Mouse (Mus musculus) urinary bladder, postnatal 14 days (tissue): Measurements from ENCODE around the gene Card10.
A peak's percentile ranks its signal among the peaks of the same experiment; 100 is the strongest.

ENCODE experiments used
- DNase-seq: peaks from one replicate; pipeline ENCODE4 v3.0.0; 2021; ENCODE audit warnings: low spot score

The Card10 gene

DNA sequence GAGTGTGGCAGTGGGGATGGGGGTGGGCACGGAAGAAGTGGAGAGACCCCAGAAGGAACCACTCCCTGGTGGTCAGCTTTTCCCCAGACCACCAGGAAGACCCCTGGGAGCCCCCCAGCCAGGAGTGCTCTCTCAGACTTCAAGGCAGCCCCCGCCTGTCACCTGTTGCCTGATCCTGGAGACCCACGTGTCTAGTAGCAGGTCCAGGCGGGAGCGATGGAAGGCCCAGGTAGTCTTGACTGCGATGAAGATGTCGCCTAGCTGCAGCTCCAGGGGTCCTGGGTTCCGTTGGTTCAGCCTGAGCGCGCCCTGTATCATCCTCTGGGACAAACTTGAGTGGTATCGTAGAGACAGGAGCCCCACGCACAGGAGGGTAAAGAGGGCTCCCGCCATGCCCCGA is 30.0 kb downstream of the Card10 start:
- no peak for DNase-seq

DNA sequence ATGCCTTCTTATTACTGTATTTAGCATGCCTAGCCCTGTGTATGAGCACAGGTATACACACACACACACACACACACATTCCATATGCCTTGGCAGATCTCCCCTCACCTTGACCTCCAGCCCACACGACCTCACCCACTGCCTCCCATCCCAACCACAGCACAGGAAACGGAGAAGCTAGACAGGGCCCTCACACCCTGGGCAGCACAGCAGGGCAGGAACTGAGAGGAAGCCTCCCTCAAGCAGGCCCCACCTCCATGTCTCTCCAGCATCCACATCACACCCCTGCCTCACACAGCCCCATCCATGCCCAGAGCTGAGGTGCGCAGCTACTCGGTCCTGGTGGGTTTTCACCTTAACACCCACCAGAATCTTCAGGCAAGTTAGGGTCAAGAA is 30.5 kb downstream of the Card10 start:
- DNase-seq = no peak

DNA sequence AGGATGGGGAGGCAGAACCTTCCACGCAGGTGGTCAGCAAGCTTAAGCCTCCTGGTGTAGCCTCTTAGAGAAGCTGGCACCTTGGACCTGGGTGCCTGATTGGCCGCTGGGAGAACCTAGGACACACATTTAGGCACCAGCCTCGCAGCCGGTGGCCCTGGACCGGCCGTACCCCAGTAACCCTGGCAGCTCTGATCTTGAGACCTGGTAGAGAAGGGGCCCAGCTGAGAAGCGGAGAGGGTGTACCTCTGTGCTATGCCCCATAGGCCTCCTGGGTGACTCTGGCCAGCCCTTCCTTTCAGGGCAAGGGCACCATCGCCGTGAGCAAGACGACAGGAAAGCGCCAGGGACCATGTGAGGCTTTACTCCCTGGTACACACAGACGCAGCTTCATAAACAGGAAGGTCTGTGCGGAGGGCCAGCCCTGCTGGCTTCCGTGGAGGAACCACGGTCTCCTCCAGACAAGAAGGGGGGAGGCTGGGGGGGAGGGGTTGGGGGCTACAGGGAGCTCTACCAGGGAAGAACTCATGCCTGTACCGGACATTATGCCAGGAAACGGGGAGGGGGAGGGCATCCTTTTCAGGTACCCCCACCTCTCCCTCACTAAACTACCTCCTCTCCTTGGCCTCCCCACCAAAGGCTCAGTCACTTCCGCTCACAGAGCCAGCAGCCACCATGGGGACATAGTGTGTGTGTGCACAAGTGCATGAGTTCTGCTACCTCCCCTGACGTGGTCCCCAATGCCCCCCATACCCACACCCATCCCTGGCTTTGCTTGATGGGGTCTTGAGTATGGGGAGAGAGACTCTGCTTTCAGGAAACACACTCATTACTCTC is 31.1 kb downstream of the Card10 start:
- DNase-seq = no peak

DNA sequence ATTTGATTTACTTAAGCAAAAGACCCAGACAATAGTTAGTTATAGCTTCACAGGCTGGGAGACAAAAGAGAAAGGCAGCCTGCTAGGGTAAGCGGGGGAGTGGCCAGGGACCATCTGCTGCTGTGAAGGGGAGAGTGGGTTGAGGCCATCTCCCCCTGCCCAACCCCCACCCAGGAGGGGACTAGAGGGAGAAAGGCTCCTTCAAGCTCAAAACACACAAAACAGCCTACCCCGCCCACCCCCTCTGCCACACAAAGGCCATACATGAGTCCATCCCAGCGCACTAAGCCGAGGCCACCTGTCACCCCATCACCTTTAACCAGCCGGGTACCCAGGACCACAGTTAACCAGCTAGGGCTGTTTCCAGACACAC is 31.9 kb downstream of the Card10 start:
- no peak for DNase-seq

DNA sequence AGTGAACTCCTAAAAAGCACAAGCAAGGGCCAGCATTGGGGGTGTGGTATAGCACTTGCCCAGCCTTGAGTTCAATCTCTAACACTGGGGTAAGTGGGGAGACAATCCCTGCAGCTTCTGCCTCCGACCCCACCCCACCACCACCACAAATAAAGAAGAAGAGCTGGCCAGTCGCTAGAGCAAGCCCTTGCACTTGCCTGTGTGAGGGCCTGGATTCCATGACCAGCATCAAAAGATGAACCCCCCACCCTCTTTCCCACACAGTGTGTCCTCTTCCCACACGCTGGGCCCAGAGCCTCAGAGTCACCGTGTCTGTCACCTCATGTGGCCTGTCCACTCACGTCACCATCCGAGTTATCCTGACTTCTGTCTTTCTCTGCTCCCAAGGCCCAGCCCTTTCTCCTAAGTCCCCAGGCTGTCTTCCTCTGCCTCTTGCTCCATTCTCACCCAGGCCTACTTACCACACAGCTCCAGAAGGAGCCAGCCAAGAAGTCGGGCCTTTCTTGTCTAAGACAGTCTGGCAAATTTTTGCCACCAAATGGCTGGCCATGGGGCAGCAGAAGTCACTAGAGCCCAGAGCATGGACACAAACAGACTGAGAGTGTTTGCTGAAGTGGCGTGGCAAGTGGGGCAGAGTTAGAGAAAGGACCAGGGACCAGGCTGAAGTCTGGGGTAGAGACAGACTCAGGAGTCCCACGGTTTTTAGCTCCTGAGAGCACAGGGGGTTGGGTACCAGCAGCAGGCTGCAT is 32.4 kb downstream of the Card10 start:
- DNase-seq = no peak

DNA sequence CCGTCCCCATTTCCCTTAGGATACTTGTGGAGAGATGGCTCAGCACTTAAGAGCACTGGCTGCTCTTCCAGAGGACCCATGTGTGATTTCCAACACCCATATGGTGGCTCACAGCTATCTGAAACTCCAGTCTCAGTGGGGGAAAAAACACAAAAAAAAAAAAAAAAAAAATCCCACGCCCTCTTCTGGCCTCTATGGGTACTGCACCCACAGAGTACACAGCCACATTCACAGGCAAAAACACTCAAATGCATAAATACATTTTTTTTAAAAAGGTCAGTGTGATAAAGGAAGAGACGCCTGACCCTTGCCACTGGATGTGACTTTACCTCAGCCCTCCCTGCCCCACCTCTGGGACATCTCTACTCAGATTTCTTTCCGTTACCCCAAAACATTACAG is 33.8 kb downstream of the Card10 start:
- DNase-seq = no peak

DNA sequence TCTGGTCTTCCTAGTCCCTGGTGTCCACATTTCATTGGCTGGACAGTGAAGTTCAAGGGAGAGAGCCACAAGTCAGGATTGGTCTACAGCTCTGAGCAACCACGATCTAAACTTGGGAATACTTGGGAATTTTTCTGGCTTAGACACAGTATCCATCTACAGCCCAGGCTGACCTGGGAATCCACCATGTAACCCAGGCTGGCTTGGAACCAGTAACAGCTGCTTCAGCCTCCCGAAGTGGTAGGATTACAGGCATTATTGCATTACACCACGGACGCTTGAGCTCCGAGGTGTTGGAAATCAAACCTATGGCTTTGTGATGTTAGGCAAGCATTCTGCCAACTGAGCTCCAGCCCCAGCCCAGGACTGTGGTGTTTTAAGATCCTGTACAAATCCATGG is 39.1 kb downstream of the Card10 start:
- no peak for DNase-seq

DNA sequence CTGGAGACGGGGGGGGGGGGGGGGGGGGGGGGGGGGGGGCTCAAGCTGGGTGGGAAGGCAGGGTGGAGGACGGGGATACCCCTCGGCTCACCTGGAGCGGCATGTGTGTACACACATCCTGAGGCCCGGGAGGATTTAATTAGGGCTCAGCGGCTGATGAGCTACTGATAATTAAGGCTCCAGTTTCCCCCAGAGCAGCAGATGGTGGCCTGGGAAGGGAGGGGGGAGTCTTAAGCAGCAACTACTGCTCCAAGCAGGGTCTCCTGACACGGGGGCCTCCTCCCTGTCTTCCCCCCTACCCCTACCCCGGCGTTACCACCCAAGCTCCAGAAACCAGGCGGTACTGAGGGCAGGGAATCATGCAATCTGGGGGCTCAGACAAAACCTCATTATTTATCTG is 39.6 kb downstream of the Card10 start:
- no peak for DNase-seq

DNA sequence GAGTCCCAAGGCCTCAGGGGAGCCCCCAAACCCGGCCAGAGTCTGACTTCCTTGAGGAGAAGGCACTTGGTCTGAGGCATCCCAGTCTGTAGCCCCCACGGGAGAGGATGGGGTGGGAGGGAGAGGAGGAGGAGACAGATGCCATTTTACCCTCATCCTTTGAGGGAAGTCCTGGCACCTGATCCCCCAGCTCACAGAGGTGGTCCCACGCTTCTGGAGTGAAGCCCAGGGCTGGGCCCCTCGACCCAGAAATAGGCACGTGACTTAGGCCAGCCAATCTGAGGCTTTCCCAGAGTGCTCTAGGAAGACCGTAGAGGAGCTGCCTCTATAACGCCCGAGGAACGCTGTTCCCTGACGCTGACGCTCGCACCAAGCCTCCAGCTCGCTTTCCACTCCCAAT is 41.7 kb downstream of the Card10 start:
- DNase-seq = no peak

DNA sequence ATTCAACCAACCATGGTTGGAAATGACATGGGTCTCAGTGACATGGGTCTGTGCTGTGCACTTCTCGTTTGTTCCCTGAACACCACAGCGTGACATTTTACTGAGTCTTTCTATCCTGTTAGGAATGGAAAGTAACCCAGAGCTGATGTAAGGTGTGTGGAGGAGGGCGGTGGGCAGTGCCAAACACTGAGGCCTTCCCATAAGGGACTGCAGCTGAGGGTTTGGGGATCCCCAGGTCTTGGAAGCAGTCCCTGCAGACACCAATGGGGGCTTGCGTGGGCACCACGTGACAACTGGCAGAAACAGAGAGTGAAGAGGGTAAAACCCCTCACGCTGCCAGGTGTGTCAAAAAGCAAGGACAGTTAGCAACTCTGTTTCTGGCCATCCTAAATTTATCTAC is 44.7 kb downstream of the Card10 start:
- DNase-seq = no peak

DNA sequence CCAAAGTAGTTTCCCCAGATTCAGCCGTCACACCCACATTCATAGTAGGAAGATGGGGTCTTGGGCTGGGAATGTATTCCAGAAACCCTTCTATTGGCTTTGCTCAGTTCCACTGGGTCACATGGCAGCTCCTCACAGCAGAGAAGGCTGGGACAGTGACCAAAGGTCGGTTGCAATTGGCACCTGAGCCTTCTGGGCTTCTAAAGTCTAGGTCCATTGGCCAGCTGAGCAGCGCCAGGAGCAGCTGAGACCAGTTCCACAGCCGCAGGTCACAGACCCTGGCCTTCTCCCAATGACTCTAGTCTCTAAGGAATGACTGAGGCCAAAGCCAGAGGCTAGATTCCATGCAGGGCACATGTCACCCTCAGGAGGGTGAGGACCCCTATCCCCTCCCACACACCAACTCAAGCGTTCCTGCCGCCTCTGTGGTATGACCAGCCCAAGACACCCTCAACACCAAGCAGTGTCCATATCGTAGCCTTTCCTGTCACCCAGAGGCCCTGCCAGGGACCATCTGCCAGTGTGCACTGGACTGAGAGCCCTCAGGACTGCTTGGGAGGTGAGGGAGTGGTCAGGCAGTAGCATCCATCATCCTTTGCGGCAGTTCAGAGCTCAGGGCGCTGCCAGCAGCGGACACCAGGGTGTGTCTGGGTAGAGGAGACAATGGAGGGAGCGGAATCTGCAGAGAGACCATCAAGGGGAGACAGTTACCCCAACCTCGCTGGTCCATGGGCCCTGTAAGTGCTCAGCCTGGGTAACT is 46.7 kb downstream of the Card10 start:
- no peak for DNase-seq

DNA sequence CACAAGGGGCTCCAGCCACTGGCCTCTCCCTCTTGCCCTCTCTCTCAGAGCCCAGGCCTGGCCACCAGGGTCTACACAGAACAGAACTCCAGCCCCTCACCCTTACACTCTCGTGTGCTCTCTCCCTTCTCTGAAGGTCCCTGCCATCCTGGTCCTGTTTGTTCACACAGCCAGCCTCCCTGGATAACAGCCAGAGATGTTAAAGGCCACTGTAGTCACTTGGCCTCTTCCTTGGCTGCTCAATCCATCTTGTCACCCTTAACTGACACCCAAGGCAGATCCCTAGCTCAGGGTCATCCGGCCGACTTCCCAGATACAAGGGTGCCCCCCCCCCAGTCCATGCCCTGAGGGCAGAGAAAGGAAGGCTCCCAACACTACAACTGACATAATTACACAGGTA is 47.6 kb downstream of the Card10 start:
- no peak for DNase-seq

DNA sequence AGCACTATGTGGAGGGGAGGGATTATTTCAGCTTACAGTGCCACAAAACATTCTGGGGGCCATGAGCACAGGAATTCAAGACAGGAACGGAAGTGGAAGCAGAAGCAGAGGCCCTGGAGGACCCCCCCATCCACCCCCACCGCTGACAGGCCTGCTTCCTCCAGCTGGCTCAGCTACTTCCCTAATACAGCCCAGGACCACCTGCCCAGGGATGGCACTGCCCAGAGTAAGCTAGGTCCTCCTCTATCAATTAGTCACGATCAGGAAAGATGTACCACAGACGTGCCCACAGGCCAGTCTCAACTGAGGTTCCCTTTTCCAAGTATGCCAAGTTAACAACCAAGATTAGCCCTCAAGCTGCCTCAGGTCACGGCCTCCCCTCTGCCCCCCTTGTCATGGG is 48.7 kb downstream of the Card10 start:
- DNase-seq = no peak

DNA sequence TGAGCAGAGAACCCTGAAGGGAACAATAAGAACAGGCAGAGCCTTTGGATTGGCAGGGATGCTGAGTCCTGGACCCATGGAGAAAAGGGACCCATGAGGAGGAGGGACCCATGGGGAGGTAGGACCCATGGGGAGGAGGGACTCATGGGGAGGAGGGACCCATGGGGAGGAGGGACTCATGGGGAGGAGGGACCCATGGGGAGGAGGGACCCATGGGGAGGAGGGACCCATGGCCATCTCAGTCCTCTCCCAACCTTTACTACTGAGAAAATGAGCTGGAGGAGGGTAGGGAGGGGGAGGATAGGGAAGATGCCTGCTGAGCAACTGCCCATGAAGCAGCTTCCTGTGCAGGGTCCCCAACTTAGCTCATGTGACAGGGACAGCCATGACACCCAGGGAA is 49.9 kb downstream of the Card10 start:
- no peak for DNase-seq

DNA sequence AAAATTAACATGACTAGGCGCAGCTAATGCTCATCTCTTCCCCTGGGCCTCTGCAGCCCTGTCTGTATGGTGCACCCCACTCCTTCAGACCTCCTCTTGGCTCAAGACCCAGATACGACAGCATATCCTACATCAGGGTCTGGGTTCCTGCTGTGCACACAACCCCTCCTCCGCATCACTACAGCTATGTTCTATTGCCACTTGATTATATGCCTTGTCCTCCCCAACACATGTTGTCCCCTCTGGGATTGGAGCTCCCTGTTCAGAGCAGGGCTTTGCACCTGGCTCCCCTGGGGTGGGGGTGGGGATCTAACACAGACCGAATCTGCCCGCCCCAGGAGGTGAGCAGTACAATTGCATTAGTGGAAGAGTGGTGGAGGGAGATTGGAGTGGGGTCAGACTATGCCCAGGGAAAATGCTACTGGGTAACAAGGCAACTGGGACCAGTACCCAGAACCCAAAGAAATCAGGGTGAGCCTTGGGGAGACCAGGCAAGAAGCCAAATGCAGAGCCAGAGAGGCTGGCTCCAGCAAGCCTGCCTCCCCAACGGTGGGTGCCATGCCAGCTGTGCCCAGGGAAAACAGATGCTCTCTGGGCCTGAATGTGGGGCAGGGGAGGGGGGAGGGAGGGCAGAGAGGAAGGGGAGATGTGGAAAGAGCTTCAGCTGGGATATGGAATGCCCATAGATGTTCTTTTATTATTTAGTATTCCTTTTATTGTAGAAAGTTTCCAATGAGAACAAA is 52.1 kb downstream of the Card10 start:
- DNase-seq = no peak

DNA sequence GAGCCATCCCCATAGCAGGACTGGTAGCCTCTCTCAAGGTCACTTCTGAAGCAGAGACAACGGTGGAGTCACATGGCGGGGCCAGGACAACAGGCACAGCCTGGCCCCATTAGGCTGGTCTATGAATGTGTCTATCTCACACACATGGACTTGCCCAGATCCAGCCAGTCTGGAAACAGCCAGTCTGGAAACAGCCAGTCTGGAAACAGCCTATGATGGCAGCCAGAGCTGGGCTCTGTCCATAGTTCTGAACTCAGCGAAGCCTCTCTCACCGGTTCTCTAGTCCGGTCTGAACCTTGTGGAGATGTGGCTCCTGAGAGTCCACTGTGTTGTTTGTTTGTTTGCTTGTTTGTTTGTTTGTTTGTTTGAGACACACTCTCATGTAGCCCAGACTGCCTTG is 53.0 kb downstream of the Card10 start:
- DNase-seq = no peak

DNA sequence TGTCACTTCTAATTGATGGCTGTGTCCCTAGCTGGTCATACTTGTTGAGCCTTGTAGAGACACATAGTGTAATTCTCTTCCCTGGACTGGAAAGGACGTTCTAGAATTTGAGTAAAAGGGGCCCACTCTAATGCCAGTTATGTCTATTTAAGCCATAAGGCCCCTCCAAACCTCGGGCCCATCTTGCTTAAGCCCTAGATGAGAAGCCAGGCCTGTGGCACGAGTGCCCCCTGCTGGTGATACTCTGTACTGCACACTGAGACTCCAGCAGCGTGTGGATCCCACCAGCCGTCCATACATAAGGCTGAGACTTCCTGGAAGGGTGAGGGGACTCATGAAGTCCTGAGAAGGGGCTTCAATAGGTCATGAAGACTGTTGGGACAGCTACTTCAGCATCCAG is 58.6 kb downstream of the Card10 start:
- DNase-seq = peak; percentile 62

DNA sequence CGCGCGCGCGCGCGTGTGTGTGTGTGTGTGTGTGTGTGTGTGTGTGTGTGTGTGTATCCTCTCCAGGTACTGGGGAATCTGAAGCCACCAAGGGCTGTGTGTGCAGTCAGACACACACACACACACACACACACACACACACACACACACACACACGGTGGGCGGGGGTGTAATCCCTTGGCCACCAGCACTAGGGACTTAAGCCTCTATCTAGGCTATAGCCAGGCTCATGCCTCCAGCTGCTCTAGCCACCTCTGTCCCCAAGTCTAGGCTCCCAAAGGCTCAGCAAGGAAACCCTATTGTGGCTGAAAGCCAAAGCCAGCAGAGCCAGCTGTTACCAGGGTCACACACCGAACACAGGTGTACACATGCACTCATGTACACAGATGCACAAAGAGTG is 60.0 kb downstream of the Card10 start:
- DNase-seq = no peak

DNA sequence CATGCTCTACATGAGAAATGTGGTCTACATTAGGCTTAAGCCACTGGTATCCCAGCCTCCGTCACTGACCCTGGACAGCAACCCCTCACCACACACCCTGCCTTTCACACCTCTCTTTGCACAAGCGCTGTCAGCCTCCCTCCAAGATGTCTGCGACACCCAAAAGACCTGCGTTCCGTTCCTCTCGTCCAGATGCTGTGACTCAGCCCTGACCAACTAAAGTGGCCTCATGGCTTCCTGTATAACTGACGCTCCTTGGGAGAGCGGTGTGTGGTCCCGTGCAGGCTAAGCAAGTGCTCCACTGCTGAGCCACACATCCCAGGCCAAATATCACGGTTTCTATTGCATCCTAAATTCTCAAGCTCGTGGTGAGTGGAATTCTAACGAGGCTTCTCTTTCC is 62.2 kb downstream of the Card10 start:
- DNase-seq = no peak

DNA sequence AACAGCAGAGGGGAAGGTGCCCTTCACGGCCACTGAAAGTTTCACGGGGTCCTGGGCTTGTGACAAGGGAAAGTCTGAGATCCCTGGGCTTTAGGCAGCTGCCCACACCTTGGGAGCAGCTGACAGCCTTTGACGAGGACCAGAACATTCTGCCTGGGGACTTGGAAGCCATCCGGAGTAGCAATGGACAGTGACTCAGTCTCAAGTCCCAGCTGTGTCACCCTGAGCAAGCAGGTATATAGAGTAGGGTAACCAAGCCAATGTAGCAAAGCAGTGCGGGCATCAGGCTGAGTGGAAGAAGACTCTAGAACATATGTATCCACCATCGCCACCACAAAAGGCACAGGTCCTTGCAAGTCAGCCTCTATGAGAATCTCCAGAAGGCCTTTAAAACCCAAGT is 65.7 kb downstream of the Card10 start:
- DNase-seq = no peak

DNA sequence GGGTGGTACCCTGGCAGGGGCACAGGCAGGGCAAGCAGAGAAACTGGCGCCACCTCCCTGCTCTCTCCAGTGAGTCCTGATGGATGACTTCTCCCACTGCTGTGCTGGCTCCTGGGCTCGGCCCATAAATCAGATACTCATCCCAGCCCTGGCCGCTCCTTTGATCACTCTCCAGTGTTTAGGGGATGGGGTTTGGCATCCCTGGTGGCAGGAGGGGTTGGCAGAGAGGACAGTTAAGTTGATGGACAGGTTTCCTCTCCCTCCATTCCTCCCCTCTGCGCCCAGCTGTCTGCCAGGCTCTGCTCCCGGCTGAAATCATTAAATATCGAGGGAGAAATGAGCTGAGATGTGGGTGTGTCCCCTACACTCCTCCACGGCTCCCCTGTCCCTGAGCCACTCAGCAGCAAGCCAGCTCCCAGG is 66.2 kb downstream of the Card10 start:
- no peak for DNase-seq

DNA sequence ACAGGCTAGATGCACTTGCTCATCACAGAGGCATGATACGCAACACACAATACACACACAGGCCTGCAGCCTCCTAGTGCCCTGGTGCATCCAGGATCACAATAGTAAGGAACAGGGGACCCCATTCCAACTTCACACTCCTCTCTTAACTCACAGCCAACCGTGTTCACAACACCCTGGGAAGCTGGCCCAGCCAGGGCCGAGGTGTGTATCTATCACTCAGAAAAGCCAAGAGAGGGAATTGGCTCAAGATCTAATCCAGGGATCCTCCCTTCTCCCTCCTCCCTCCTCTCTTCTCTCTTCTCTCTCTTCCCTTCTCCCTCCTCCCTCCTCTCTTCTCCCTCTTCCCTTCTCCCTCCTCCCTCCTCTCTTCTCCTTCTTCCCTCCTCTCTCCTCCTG is 66.7 kb downstream of the Card10 start:
- no peak for DNase-seq
